Mouse (Mus musculus): ENCODE measurements around the gene Csf2.

- TF ChIP-seq CTCF (IDR thresholded peaks at IDR 0.05; ENCODE audit: low read depth, low read length) (no peak), GATA1 (IDR thresholded peaks at IDR 0.05; ENCODE audit: borderline replicate concordance, low read length) (no peak), POLR2AphosphoS5 (IDR thresholded peaks at IDR 0.05; ENCODE audit: insufficient replicate concordance, low read depth, low read length) (no peak), TAL1 (conservative IDR thresholded peaks at IDR 0.05; ENCODE audit: low read depth, low read length) (no peak)
Observed at GRCm38 (mm10) chr11:54269191-54269896, 19.9 kb upstream of the Csf2 start.
